Mouse (Mus musculus) hindbrain, embryonic 14.5 days (tissue): Measurements from ENCODE around the gene Gdf9. TPM values are rescaled to one million over a fixed set of nuclear protein-coding genes. Genes with fewer than 3 reads are reported as not detected.

Source experiments
- ATAC-seq: fragments of 200-750 bp; cut with Nextera tagmentation; 2 replicates; pipeline ENCODE4 v1.8.0; 2017; ENCODE audit warnings: moderate number of reproducible peaks, mild to moderate bottlenecking, moderate TSS enrichment, moderate library complexity; ENCODE audit not compliant: low FRiP score
- DNase-seq: peaks from one replicate; pipeline ENCODE4 v3.0.0-alpha.2; 2015; ENCODE audit warnings: low spot score
- H3K27ac ChIP-seq: fragments of 300-500 bp; sonication (generic); 2 replicates; pipeline ENCODE4 v1.5.1; 2014; ENCODE audit warnings: mild to moderate bottlenecking, moderate library complexity
- H3K27me3 ChIP-seq: fragments of 300-500 bp; sonication (generic); 2 replicates; pipeline ENCODE4 v1.6.1; 2014; ENCODE audit warnings: mild to moderate bottlenecking, low read length, mixed read lengths; ENCODE audit not compliant: control insufficient read depth, insufficient read depth
- H3K36me3 ChIP-seq: fragments of 300-500 bp; sonication (generic); replicated peaks from 2 replicates; pipeline ENCODE4 v1.6.1; 2014; ENCODE audit not compliant: control insufficient read depth, insufficient read depth
- H3K4me1 ChIP-seq: fragments of 300-500 bp; sonication (generic); replicated peaks from 2 replicates; pipeline ENCODE4 v1.6.1; 2014; ENCODE audit warnings: antibody characterized with exemption, low read length, mixed read lengths; ENCODE audit not compliant: control insufficient read depth, insufficient read depth
- H3K4me2 ChIP-seq: fragments of 300-500 bp; sonication (generic); replicated peaks from 2 replicates; pipeline ENCODE4 v1.6.1; 2014; ENCODE audit warnings: mild to moderate bottlenecking, moderate library complexity
- H3K4me3 ChIP-seq: fragments of 300-500 bp; sonication (generic); replicated peaks from 2 replicates; pipeline ENCODE4 v1.5.1; 2014; ENCODE audit warnings: mild to moderate bottlenecking, low read length
- H3K9ac ChIP-seq: fragments of 300-500 bp; sonication (generic); 2 replicates; pipeline ENCODE4 v1.6.1; 2014
- H3K9me3 ChIP-seq: fragments of 300-500 bp; sonication (generic); 2 replicates; pipeline ENCODE4 v1.6.1; 2016; ENCODE audit warnings: low read length; ENCODE audit not compliant: control insufficient read depth
- WGBS: fragments of 180-500 bp; shearing (Covaris S2); extraction: QIAGEN DNeasy Blood & Tissue Kit; methylation state at CpG from one replicate; pipeline ENCODE4 v1.1.7; 2014; 5-methylcytosine and 5-hydroxymethylcytosine counted together
- polyA plus RNA-seq: library from polyadenylated mRNA; unstranded; fragments of >200 nt; fragmentation: Nextera tagmentation; extraction: Ambion mirVana; gene quantifications from 2 replicates; pipeline ENCODE4 v1.2.1, GENCODE M21; 2014

The Gdf9 gene
- polyA plus RNA-seq, 1 experiment from 2014 or later = 3.1 TPM

DNA sequence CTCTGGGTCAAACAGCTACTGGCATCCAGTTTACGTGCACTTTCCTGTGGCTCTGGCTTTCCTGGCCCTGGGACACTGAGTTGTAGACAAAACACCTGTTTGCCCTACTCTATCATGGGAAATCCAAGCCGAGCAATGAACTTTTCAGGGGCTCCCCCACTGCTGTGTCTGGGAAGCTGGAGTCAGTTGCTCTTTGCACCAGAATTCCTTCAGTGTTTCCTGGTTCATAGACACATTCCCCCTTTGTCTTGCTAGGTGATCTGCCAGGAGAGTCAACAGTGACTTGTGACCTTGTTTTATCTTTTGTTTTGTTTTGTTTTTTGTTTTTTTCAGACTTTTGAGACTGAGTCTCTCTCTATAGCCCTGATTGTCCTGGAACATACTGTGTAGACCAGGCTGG, 20.5 kb downstream of the Gdf9 start:
- no peaks in the 10 kb centered on the region for H3K36me3 ChIP-seq
- no peaks in the 10 kb centered on the region for H3K4me1 ChIP-seq
- DNase-seq (no peak), ATAC-seq (no peak)
- H3K27me3 ChIP-seq = peaks cover 15% of the 10 kb centered on the region
- no peak overlapping the region for H3K4me3 ChIP-seq
- H3K4me2 ChIP-seq = no peak overlapping the region
- no peak overlapping the region for H3K9ac ChIP-seq
- H3K27ac ChIP-seq = no peak overlapping the region
- 72% methylated on average over 2 of the region's 2 CpGs for WGBS
- no peaks in the 10 kb centered on the region for H3K9me3 ChIP-seq

DNA sequence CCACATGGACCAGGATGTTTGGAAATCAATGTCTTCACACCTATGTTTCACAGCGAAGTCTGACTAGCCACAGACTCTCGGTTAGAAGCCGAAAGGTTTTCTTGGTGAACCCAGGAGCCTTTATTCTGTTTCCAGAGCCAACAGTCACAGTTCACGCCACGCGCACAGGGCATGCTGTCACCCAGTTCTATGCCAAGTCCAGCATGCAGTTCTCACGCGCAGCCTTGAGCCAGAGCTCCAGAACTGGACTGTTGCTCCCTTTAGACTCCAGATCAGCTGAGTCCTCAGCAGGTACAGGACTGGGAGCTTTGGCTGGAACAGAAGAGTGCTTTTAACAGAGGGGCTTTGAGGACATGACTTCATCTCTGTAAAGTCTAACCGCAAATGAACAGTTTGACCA, 21.6 kb downstream of the Gdf9 start:
- H3K27ac ChIP-seq = no peak overlapping the region
- H3K27me3 ChIP-seq = peaks cover 24% of the 10 kb centered on the region
- peaks cover 3% of the 10 kb centered on the region; the same call in 1 of the 2 replicates for H3K4me1 ChIP-seq
- no peaks in the 10 kb centered on the region for H3K36me3 ChIP-seq
- WGBS = 96% methylated on average over 9 of the region's 9 CpGs
- H3K9me3 ChIP-seq = no peaks in the 10 kb centered on the region
- ATAC-seq = no peak
- no peak overlapping the region for H3K4me3 ChIP-seq
- DNase-seq = no peak
- no peak overlapping the region for H3K4me2 ChIP-seq
- no peak overlapping the region for H3K9ac ChIP-seq

DNA sequence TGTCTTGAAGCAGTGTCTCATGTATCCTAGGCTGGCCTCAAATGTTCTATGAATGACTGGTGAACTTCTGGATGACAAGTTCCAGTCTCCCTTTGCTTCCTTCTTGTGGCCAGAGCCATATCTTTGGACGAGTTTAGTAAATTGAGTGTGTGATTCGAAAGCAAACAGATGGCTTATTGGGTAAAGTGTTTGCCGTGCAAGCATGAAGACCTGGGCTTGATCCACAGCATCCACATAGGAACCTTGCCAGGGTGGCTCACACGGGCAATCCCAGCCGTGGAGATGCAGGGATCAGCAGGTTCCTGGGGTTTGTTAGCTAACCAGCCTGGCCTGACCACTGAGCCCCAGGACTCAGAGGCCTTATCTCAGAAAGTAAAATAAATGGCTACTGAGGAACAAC, 22.2 kb downstream of the Gdf9 start:
- no peak overlapping the region for H3K4me3 ChIP-seq
- no peak for DNase-seq
- no peak overlapping the region for H3K9ac ChIP-seq
- no peak overlapping the region for H3K4me2 ChIP-seq
- no peaks in the 10 kb centered on the region for H3K36me3 ChIP-seq
- H3K27ac ChIP-seq = no peak overlapping the region
- no peak for ATAC-seq
- peaks cover 31% of the 10 kb centered on the region for H3K27me3 ChIP-seq
- H3K9me3 ChIP-seq = no peaks in the 10 kb centered on the region
- WGBS = 90% methylated on average over 5 of the region's 5 CpGs
- peaks cover 3% of the 10 kb centered on the region; the same call in 1 of the 2 replicates for H3K4me1 ChIP-seq

DNA sequence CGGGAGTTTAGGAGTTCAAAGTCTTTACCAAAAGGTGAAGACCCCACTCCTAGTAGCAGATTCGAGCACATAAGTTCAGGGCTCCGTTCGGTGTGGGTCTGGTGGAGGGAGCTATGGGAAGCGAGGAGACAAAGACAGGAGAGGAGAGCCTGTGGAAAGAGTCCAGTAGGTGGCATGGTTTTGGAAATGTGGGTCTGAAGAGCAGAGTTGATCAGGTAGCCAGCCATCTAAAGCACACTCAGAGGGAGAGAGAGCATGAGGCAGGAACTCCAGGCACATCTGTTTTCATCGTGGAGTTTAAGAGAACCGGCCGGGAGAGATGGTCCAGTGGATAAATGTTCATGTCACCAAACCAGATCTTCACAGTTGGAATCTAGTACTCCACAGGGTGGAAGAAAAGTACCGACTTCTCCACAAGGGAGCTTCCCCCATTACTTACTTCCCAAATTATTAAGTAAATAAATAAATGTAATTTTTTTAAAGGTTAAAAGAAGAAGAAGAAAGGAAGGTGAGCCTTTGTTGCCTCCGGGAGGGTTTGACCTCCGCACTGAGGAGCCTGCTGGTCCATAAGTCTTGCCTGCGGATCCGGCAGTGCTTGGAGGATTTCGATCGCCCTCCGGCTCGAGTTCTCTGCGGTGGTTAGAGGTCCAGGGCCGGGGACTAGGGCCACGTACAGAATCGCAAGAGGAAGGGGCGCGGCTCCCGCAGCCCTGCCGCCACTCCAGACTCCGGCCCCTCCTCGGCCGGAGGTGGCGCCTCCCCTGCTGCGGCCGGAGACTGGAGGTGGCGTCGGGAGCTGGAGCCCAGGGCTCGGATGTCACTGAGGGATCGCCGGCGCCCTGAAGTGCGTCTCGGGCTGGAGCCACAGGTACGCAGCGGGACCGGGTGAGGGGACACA, 25.9 kb downstream of the Gdf9 start, which contains the start of the genes Gm10447 and Shroom1:
Gene Gm10447, minus strand, starts transcription at position 637 of the 898 bp plus-strand sequence.
Gene Shroom1, plus strand, starts transcription at position 732 of the 898 bp plus-strand sequence.
- DNase-seq = no peak
- H3K27ac ChIP-seq = no peak within 1 kb of the TSS
- peak within 1 kb of the TSS; percentile 60 for H3K4me2 ChIP-seq
- no peaks in the 10 kb centered on the region for H3K36me3 ChIP-seq
- no peaks in the 10 kb centered on the region for H3K9me3 ChIP-seq
- H3K4me3 ChIP-seq = peak within 1 kb of the TSS; percentile 35
- peaks cover 3% of the 10 kb centered on the region; the same call in 1 of the 2 replicates for H3K4me1 ChIP-seq
- 5% methylated on average over 42 of the region's 42 CpGs for WGBS
- peak within 1 kb of the TSS; percentile 45 for H3K9ac ChIP-seq
- ATAC-seq = peak; percentile 31; the same call in 1 of the 2 replicates
- peaks cover 59% of the 10 kb centered on the region for H3K27me3 ChIP-seq

DNA sequence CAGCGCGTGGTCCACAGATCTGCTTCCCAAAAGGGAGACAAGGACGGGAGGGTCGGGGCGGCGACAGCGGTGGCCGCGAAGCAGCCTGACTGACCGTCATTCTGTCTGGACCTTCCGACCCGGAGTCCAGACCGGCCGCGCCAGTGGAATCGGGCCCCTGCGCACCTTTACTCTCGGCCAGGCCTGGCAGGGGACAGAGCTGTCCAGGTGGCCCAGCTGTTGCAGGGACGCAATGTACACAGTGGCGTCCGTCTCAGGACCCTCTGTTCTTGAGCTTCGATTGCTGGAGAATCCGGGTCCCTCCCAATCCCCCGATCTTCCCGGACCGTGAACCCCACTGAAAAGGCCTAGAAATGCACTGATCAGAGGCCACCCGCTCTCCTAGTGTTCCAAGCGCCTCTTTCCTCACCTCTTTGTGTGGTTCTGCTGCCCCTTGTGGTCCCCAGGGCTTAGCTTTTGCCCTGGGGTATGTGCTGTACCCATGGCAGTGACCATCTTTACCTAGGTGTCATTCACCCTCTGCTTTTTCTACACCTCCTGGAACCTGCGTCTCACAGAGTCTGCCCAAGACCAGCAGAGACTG, 26.6 kb downstream of the Gdf9 start:
- Histone ChIP-seq H3K4me1 (peaks cover 3% of the 10 kb centered on the region; the same call in 1 of the 2 replicates), H3K9me3 (no peaks in the 10 kb centered on the region), H3K4me2 (peak overlapping the region; percentile 60), H3K4me3 (peak overlapping the region; percentile 35), H3K27me3 (peaks cover 67% of the 10 kb centered on the region), H3K27ac (no peak overlapping the region), H3K9ac (peak overlapping the region; percentile 45), H3K36me3 (no peaks in the 10 kb centered on the region)
- 5% methylated on average over 29 of the region's 29 CpGs for WGBS
- DNase-seq = no peak
- ATAC-seq = no peak

DNA sequence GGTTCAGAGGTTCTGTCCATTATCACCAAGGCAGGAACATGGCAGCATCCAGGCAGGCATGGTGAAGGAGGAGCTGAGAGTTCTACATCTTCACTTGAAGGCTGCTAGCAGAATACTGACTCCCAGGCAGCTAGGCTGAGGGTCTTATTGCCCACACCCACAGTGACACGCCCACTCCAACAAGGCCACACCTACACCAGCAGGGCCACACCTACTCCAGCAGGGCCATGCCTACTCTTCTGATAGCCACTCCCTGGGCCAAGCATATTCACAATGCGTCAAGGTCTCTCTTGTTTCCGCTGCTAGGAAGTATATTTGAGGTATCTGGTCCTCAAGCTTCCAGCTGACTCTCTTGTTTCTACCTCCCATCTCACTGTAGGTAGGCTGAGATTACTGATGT, 28.2 kb downstream of the Gdf9 start:
- H3K9ac ChIP-seq = no peak overlapping the region
- no peak overlapping the region for H3K4me3 ChIP-seq
- H3K9me3 ChIP-seq = no peaks in the 10 kb centered on the region
- DNase-seq = no peak
- peaks cover 3% of the 10 kb centered on the region; the same call in 1 of the 2 replicates for H3K4me1 ChIP-seq
- H3K4me2 ChIP-seq = no peak overlapping the region
- no peak overlapping the region for H3K27ac ChIP-seq
- WGBS = 63% methylated on average over 3 of the region's 3 CpGs
- ATAC-seq = no peak
- no peaks in the 10 kb centered on the region for H3K36me3 ChIP-seq
- H3K27me3 ChIP-seq = peaks cover 82% of the 10 kb centered on the region

DNA sequence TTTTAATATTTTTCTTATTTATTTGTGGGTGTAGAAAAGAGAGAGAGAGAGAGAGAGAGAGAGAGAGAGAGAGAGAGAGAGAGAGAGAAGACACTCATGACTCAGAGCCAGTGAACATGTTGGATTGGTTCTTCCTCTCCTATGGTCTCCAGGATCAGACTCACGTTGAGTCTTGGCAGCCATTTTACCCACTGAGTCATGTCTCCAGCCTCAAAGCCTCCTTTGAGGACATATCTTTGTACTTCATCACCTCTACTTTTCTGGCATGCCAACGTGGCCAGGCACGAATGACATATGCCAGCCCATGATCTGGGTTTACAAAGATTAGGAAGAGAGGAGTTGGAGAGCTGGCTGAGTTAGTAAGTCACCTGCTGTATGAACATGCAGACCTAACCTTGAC, 29.4 kb downstream of the Gdf9 start:
- Histone ChIP-seq H3K9ac (no peak overlapping the region), H3K27ac (no peak overlapping the region), H3K27me3 (peaks cover 90% of the 10 kb centered on the region), H3K4me2 (no peak overlapping the region), H3K4me1 (peaks cover 3% of the 10 kb centered on the region; the same call in 1 of the 2 replicates), H3K36me3 (no peaks in the 10 kb centered on the region), H3K9me3 (no peaks in the 10 kb centered on the region), H3K4me3 (no peak overlapping the region)
- ATAC-seq (no peak), DNase-seq (no peak)
- 93% methylated on average over 3 of the region's 3 CpGs for WGBS

DNA sequence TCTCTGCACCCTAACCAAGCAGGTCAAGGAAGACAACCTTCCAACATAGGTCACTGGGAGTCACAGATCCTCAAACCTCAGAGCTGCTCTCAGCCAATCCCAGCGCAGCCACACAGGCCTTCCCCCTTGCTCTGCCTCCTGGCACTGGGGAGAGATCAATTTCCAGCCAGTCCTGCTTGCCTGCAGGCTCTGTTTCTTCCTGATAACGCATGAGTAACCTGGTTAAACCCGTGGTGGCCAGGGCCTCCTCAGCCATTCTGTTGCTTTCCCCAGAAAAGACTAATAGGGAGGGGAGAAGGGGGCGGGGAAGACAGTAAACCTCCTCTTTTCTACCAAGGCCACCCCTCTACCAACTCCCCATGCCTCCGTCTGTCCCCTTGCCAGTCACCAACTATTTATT, 30.9 kb downstream of the Gdf9 start:
- H3K4me1 ChIP-seq = peaks cover 3% of the 10 kb centered on the region; the same call in 1 of the 2 replicates
- no peak overlapping the region for H3K4me2 ChIP-seq
- H3K9me3 ChIP-seq = no peaks in the 10 kb centered on the region
- no peak for ATAC-seq
- H3K9ac ChIP-seq = no peak overlapping the region
- no peak for DNase-seq
- 33% methylated on average over 5 of the region's 5 CpGs for WGBS
- H3K27ac ChIP-seq = no peak overlapping the region
- H3K27me3 ChIP-seq = peaks cover 89% of the 10 kb centered on the region
- H3K36me3 ChIP-seq = no peaks in the 10 kb centered on the region
- H3K4me3 ChIP-seq = no peak overlapping the region
